Mouse (Mus musculus) splenic B cell, adult 2 months (primary cell): ENCODE results near the gene Zfp750.

Experiments used
- DNase-seq: peaks from one replicate; pipeline ENCODE4 v3.0.0-alpha.2; 2011; ENCODE audit warnings: low read depth, low spot score
- H3K27me3 ChIP-seq: 2 replicates; pipeline ENCODE4 v1.6.1; 2012; ENCODE audit warnings: mild to moderate bottlenecking, low read length, moderate library complexity, mixed read lengths; ENCODE audit not compliant: control insufficient read depth, poor library complexity, insufficient read depth, severe bottlenecking
- H3K36me3 ChIP-seq: 2 replicates; pipeline ENCODE4 v1.6.1; 2012; ENCODE audit warnings: mild to moderate bottlenecking, low read length, moderate library complexity, mixed read lengths; ENCODE audit not compliant: control insufficient read depth, poor library complexity, insufficient read depth, severe bottlenecking

Gene Zfp750

DNA sequence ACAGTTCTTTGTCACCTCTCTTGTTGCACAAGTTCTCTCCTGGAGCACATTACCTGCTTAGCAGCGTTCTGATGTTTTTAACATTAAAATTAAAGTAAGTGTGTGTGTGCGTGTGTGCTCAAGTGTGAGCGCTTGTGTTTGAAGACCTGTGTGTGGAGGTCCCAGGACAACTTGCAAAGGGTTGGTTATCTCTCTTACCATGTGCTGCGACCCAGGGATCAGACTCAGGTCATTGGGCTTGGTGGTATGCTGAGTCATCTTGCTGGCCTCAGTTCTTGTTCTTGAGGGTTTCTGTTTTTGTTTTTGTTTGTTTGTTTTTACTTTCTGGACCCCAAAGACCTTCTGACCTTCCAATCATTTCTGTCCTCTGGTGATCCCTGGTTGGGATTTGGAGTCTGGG is 28.8 kb upstream of the Zfp750 start:
- Histone ChIP-seq H3K36me3 (no peaks in the 10 kb centered on the region; the same call in 1 of the 2 replicates), H3K27me3 (no peaks in the 10 kb centered on the region)
- DNase-seq = no peak

GRCm38 (mm10) chr11:121547234-121547633 is 28.1 kb upstream of the Zfp750 start:
- DNase-seq = no peak
- H3K27me3 ChIP-seq = no peaks in the 10 kb centered on the region
- H3K36me3 ChIP-seq = no peaks in the 10 kb centered on the region; the same call in 1 of the 2 replicates

DNA sequence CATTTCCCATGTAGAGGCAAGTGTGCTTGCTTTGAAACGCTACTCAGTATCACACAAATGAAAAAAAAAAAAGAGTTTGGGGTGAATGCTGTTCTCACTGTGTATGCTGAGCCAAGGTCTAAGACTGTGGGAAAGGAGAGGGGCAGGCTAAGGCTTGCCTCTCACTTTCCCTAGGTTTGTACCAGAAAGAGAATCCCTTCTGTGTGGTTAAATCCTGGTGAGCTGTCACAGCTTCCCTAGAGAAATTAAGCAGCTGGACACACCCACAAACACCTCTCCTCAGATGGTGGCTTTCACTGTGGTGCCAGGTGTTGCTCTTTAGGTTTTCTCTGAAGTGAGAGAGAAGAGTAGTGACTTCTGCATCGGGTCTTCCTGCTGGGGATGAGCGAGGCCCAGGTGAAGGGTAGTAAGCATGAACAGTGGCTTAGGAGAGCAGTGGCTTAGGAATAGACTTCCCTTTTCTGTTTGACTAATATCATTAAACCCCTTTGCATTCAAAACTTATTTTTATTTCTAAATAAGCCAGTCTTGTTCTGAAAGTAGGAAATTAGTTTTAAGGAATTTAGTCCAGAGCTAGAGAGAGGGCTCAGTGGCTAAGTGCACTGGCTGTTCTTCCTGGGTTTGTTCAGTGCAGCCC is 26.4 kb upstream of the Zfp750 start:
- H3K36me3 ChIP-seq = peaks cover 7% of the 10 kb centered on the region
- no peaks in the 10 kb centered on the region for H3K27me3 ChIP-seq
- no peak for DNase-seq

DNA sequence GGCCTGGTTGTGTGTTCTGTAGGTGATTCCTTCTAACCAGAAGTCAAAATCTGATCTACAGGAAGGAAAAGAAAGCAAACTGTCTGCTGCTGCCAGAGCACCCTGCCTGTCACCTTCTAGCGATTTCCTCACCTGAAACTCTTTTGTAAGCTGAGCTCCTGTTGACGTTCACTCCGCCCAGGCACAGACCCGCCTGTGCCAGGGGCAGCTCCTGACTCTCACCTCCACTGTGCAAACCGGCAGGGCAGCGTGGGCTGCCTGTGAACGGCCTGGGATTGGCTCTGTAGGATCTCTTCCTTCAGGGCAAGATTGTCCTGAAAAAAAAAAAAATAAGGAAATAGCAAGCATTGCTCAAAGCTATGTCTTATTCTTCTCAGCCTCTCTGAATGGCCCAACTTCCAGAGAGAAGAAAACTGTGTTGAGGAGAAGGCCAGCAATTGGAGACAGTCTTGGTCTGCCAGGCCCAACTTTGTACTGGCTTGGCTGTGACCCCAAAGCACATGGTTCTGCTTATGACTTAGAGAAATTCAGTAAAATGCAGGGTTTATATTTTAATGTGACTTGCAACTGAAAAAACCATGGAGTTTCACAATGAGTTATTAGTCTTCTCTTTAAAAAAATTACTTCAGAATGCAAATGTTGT is 25.7 kb upstream of the Zfp750 start:
- Histone ChIP-seq H3K27me3 (no peaks in the 10 kb centered on the region), H3K36me3 (peaks cover 7% of the 10 kb centered on the region)
- DNase-seq = no peak

GRCm38 (mm10) chr11:121543922-121544321 is 24.8 kb upstream of the Zfp750 start:
- peaks cover 7% of the 10 kb centered on the region for H3K36me3 ChIP-seq
- no peaks in the 10 kb centered on the region for H3K27me3 ChIP-seq
- no peak for DNase-seq

DNA sequence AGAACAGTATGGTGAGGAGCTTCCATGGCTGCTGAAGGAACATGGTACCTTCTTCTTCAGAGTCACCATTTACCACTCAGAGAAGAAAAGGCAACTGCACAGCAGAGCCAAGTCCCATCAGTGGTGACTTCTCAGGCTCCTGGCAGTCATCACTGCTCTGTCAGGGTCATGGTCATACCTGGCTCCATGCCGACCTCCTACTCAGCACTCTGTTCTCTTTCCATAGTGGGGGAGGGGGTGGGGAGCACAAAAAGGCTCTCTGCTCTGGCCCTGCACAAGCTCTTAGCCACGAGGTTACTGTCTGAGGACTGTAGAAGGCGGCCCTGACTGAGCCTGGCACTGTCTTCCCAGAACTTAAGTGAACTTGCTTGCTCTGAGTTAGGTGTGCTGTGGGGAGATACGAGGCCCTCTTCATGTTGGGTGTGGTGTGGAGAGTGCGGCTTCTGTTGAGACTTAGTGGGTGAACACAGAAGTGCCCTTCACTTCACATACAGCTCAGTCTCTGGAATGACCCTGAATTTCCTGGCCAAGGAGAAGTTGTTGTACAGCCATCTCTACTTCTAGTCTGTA is 24.2 kb upstream of the Zfp750 start:
- H3K36me3 ChIP-seq = peaks cover 7% of the 10 kb centered on the region
- no peak for DNase-seq
- no peaks in the 10 kb centered on the region for H3K27me3 ChIP-seq

- Histone ChIP-seq H3K36me3 (peaks cover 7% of the 10 kb centered on the region), H3K27me3 (no peaks in the 10 kb centered on the region)
- no peak for DNase-seq
Observed at GRCm38 (mm10) chr11:121542471-121542870, 23.3 kb upstream of the Zfp750 start.

GRCm38 (mm10) chr11:121536528-121536927 is 17.4 kb upstream of the Zfp750 start:
- H3K36me3 ChIP-seq = peaks cover 4% of the 10 kb centered on the region; the same call in 1 of the 2 replicates
- no peaks in the 10 kb centered on the region for H3K27me3 ChIP-seq
- DNase-seq = no peak

GRCm38 (mm10) chr11:121529747-121530146 is 10.6 kb upstream of the Zfp750 start:
- Histone ChIP-seq H3K27me3 (no peaks in the 10 kb centered on the region), H3K36me3 (no peaks in the 10 kb centered on the region)
- no peak for DNase-seq

GRCm38 (mm10) chr11:121524191-121524590 is 5.1 kb upstream of the Zfp750 start:
- Histone ChIP-seq H3K27me3 (no peaks in the 10 kb centered on the region), H3K36me3 (no peaks in the 10 kb centered on the region)
- no peak for DNase-seq

- Histone ChIP-seq H3K36me3 (no peaks in the 10 kb centered on the region), H3K27me3 (no peaks in the 10 kb centered on the region)
- no peak for DNase-seq
Observed at GRCm38 (mm10) chr11:121522156-121522762, 3.1 kb upstream of the Zfp750 start.

- H3K27me3 ChIP-seq = no peaks in the 10 kb centered on the region
- no peaks in the 10 kb centered on the region for H3K36me3 ChIP-seq
- no peak for DNase-seq
Observed at GRCm38 (mm10) chr11:121520761-121521160, 1.6 kb upstream of the Zfp750 start.

GRCm38 (mm10) chr11:121519703-121520102 is 570 bp upstream of the Zfp750 start:
- H3K36me3 ChIP-seq = no peaks in the 10 kb centered on the region
- DNase-seq = no peak
- H3K27me3 ChIP-seq = no peaks in the 10 kb centered on the region

DNA sequence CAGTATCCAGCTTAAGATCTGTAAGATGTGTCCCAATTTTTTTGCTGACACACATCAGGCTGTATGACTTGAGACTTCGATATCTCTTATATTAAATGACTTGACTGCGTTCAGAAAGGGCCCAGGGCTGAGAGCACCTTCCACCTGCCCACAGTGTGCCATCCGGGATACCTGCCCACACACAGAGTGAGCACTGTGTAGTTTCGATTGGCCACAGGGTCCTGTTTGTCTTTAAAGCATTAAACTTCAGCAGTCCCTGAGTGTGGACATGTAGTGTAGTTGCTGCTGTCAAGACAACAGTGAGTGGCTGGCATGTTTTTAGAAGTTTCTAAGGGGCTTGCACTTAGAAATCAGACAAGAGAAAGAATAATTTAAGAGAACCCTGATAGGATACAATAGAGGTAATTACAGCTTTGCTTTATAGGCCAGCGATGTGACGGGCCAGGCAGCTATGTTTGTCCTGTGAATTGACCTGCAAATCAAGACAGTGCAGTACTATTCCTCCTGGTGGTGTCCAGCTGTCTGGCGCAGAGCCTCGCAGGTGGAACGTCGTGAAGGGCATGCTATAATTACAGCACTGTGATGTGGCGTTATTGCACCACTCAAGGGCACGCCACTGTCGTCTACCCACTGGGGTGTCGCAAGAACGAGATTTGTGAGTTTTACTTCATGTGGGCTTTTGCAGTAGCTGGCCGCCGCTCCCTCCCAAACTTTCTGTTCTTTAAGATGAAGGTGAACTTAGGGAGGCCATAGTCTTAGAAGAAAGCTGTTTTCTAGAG is 1.3 kb downstream of the Zfp750 start:
- no peak for DNase-seq
- Histone ChIP-seq H3K36me3 (no peaks in the 10 kb centered on the region; the same call in 1 of the 2 replicates), H3K27me3 (no peaks in the 10 kb centered on the region)
